Comparison of ENCODE assay signal across 22 mouse cellular contexts in the genomic region with DNA sequence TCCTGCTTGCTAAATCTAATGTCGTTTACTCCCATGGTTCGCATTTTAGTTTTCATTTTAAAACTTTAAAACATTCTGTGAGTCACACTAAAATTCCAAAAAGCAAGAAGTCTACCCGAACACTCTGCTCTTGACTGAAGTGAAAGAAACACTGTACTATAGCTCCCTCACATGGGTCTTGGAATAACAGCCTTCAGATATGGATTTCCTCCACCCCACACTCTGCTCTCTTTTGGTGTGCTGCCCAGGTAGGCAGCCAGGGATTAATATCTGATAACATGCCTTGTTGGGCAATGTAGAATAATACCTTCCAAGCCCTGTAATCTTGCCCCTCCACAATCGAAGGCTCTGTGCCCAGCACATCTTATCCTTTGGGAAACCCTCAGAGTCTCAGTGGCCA.
A peak's percentile ranks its signal among the peaks of the same experiment; 100 is the strongest.
DNase-seq lines count a peak whose midpoint lies in the region.
"Had no signal": no experiment of that assay in that cellular context is flagged by ENCODE, and none has a peak within 500 bp of the region (broad histone marks: within the 10 kb centered on the region; RNA-seq: fewer than 3 reads in every experiment).

No protein-coding gene starts in this region.

- peaks cover 6% of the 10 kb centered on the region; the same call in 1 of the 2 replicates for H3K9me3 ChIP-seq in heart, embryonic 10.5 days
- H3K9me3 ChIP-seq: forebrain, embryonic 12.5 days; limb, embryonic 13.5 days; liver, embryonic 13.5 days had no signal

- H3K4me3 ChIP-seq in heart, embryonic 10.5 days: no peak overlapping the region
- H3K4me3 ChIP-seq: forebrain, embryonic 12.5 days; hindbrain, embryonic 10.5 days; limb, embryonic 13.5 days; liver, embryonic 13.5 days had no signal

- DNase-seq in adrenal gland, postnatal 14 days: peak; percentile 3
- DNase-seq in adrenal gland, adult 2 months: no peak
- DNase-seq in heart, adult 18-20 months: peak; percentile 20 to 21
- no peak for DNase-seq in heart, embryonic 10.5 days (ENCODE audit: low spot score)
- DNase-seq in urinary bladder, postnatal 14 days (ENCODE audit: low spot score): peak; percentile 15
- DNase-seq in urinary bladder, adult 2 months (ENCODE audit: low spot score): no peak
- DNase-seq in kidney, postnatal 10 days: no peak
- no peak for DNase-seq in layer of hippocampus, postnatal 36 days
- DNase-seq: adrenal gland, postnatal 36 days; cerebellum, adult 11-12 months; cerebellum, postnatal 36 days; kidney, adult 2 months; kidney, postnatal 14 days; layer of hippocampus, adult 9-11 months; liver, embryonic 13.5 days; lung, embryonic 14.5 days; lung, postnatal 36 days; right cerebral cortex, postnatal 4 days; thymus, postnatal 14 days had no signal

- no peaks in the 10 kb centered on the region for H3K36me3 ChIP-seq in heart, embryonic 10.5 days
- H3K36me3 ChIP-seq: forebrain, embryonic 12.5 days; hindbrain, embryonic 10.5 days; limb, embryonic 13.5 days; liver, embryonic 13.5 days had no signal

- 80% methylated on average over 4 of the region's 4 CpGs for WGBS in heart, embryonic 10.5 days

- H3K27ac ChIP-seq in heart, embryonic 10.5 days: no peak overlapping the region
- H3K27ac ChIP-seq: forebrain, embryonic 12.5 days; hindbrain, embryonic 10.5 days; limb, embryonic 13.5 days; liver, embryonic 13.5 days had no signal

- H3K27me3 ChIP-seq in heart, embryonic 10.5 days (ENCODE audit: insufficient read depth, poor library complexity, severe bottlenecking): no peaks in the 10 kb centered on the region
- H3K27me3 ChIP-seq: forebrain, embryonic 12.5 days; limb, embryonic 13.5 days; liver, embryonic 13.5 days had no signal

- H3K4me1 ChIP-seq in heart, embryonic 10.5 days: no peaks in the 10 kb centered on the region
- H3K4me1 ChIP-seq: forebrain, embryonic 12.5 days; hindbrain, embryonic 10.5 days; limb, embryonic 13.5 days; liver, embryonic 13.5 days had no signal

Comparison
In these comparisons a context has a peak if more than half of its experiments do, and no peak if none do; other contexts are left out.
1. DNase-seq: peak in adrenal gland, postnatal 14 days (single experiment), heart, adult 18-20 months (2 of 2) and urinary bladder, postnatal 14 days (single experiment); none in adrenal gland, adult 2 months (single experiment), heart, embryonic 10.5 days (single experiment), urinary bladder, adult 2 months (single experiment), kidney, postnatal 10 days (single experiment) and layer of hippocampus, postnatal 36 days (0 of 2).